Mouse (Mus musculus) liver, embryonic 11.5 days (tissue): Measurements from ENCODE around the gene Exoc2. TPM values are rescaled to one million over a fixed set of nuclear protein-coding genes. Genes with fewer than 3 reads are reported as not detected.

Experiments
- ATAC-seq: fragments of 200-750 bp; cut with Nextera tagmentation; replicated peaks from 2 replicates; pipeline ENCODE4 v1.8.0; 2017; ENCODE audit warnings: moderate number of reproducible peaks, mild to moderate bottlenecking, moderate TSS enrichment, moderate library complexity; ENCODE audit not compliant: low FRiP score
- DNase-seq: peaks from one replicate; pipeline ENCODE4 v3.0.0-alpha.2; 2017; ENCODE audit warnings: low spot score
- H3K27ac ChIP-seq: fragments of 300-500 bp; sonication (generic); 2 replicates; pipeline ENCODE4 v1.5.1; 2014; ENCODE audit warnings: mild to moderate bottlenecking, low read depth, low read length, control low read depth
- H3K27me3 ChIP-seq: fragments of 300-500 bp; sonication (generic); replicated peaks from 2 replicates; pipeline ENCODE4 v1.6.1; 2014; ENCODE audit warnings: low read length, mixed read lengths; ENCODE audit not compliant: control insufficient read depth, insufficient read depth
- H3K36me3 ChIP-seq: fragments of 300-500 bp; sonication (generic); 2 replicates; pipeline ENCODE4 v1.6.1; 2014; ENCODE audit warnings: mild to moderate bottlenecking, low read length, moderate library complexity, mixed read lengths; ENCODE audit not compliant: control insufficient read depth, insufficient read depth
- H3K4me1 ChIP-seq: fragments of 300-500 bp; sonication (generic); replicated peaks from 2 replicates; pipeline ENCODE4 v1.6.1; 2014; ENCODE audit warnings: low read length, mixed read lengths; ENCODE audit not compliant: control insufficient read depth, insufficient read depth
- H3K4me2 ChIP-seq: fragments of 300-500 bp; sonication (generic); 2 replicates; pipeline ENCODE4 v1.6.1; 2014; ENCODE audit warnings: mild to moderate bottlenecking, control low read depth, moderate library complexity
- H3K4me3 ChIP-seq: fragments of 300-500 bp; sonication (generic); 2 replicates; pipeline ENCODE4 v1.5.1; 2014; ENCODE audit warnings: low read depth, low read length, control low read depth
- H3K9ac ChIP-seq: fragments of 300-500 bp; sonication (generic); 2 replicates; pipeline ENCODE4 v1.6.1; 2014; ENCODE audit warnings: low read depth, low read length, control low read depth
- H3K9me3 ChIP-seq: fragments of 300-500 bp; sonication (generic); 2 replicates; pipeline ENCODE4 v1.6.1; 2016; ENCODE audit warnings: low read length, inconsistent platforms, mixed read lengths; ENCODE audit not compliant: control insufficient read depth
- WGBS: fragments of 180-500 bp; shearing (Covaris S2); extraction: QIAGEN DNeasy Blood & Tissue Kit; methylation state at CpG from one replicate; pipeline ENCODE4 v1.1.7; 2014; 5-methylcytosine and 5-hydroxymethylcytosine counted together
- polyA plus RNA-seq: library from polyadenylated mRNA; unstranded; fragments of >200 nt; fragmentation: Nextera tagmentation; extraction: Ambion mirVana; gene quantifications from 2 replicates; pipeline ENCODE4 v1.2.1, GENCODE M21; 2014

Gene Exoc2
- polyA plus RNA-seq, 1 experiment from 2014 or later = 28.4 TPM

GRCm38 (mm10) chr13:30793196-30793595, 180.7 kb downstream of the Exoc2 start:
- Histone ChIP-seq H3K36me3 (no peaks in the 10 kb centered on the region), H3K9me3 (no peaks in the 10 kb centered on the region), H3K27me3 (no peaks in the 10 kb centered on the region), H3K4me1 (no peaks in the 10 kb centered on the region), H3K4me2 (no peak overlapping the region), H3K27ac (no peak overlapping the region), H3K4me3 (no peak overlapping the region), H3K9ac (no peak overlapping the region)
- WGBS = 84% methylated on average over 4 of the region's 4 CpGs
- ATAC-seq (no peak), DNase-seq (no peak)

DNA sequence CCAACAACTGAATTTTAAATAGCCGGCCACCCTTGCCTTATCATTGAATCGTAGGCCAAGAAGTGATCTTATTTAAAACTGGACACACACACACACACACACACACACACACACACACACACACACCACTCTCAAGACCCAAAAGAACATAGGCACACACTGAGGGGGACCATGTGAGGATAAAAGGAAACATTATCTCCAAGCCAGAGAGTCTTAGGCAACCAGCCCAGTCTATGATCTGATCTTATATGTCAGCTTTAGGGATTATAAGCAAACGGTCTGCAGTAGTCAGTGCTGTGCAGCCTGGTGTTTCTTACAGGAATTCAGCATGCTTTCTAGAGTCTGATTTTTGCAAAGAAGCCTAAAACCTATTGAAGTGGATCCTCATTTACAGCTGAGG, 181.2 kb downstream of the Exoc2 start:
- Histone ChIP-seq H3K9me3 (no peaks in the 10 kb centered on the region), H3K27me3 (no peaks in the 10 kb centered on the region), H3K4me3 (no peak overlapping the region), H3K9ac (no peak overlapping the region), H3K27ac (no peak overlapping the region), H3K36me3 (no peaks in the 10 kb centered on the region), H3K4me2 (no peak overlapping the region), H3K4me1 (no peaks in the 10 kb centered on the region)
- DNase-seq (no peak), ATAC-seq (no peak)
- 69% methylated on average over 3 of the region's 3 CpGs for WGBS

DNA sequence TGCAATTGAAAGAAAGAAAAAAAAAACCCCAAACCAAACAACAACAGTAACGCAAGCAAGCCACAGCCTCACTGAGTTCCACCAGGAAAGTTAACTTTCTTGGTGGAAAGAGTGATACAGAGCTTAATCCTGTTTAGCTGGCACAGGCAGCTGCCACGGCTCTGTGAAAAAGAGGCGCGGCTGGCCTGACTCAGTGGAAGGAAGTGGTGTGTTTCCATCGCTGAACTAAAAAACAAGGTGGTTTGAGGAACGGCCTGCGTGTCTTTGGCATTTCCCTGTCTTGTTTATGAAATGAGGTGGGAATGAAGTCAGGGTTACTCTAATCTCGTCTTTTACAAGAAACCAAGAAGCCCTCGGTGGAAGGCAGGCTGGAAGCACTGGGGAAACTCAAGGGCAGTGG, 181.6 kb downstream of the Exoc2 start:
- no peaks in the 10 kb centered on the region for H3K36me3 ChIP-seq
- DNase-seq = no peak
- no peak overlapping the region for H3K27ac ChIP-seq
- no peak overlapping the region for H3K4me2 ChIP-seq
- no peak overlapping the region for H3K4me3 ChIP-seq
- no peaks in the 10 kb centered on the region for H3K27me3 ChIP-seq
- no peak for ATAC-seq
- H3K9me3 ChIP-seq = no peaks in the 10 kb centered on the region
- H3K4me1 ChIP-seq = no peaks in the 10 kb centered on the region
- H3K9ac ChIP-seq = no peak overlapping the region
- WGBS = 51% methylated on average over 9 of the region's 9 CpGs

GRCm38 (mm10) chr13:30790016-30790415, 183.9 kb downstream of the Exoc2 start:
- no peak overlapping the region for H3K4me2 ChIP-seq
- 74% methylated on average over 5 of the region's 5 CpGs for WGBS
- H3K9me3 ChIP-seq = no peaks in the 10 kb centered on the region
- no peak overlapping the region for H3K27ac ChIP-seq
- no peaks in the 10 kb centered on the region for H3K4me1 ChIP-seq
- no peaks in the 10 kb centered on the region for H3K27me3 ChIP-seq
- no peak for ATAC-seq
- no peak for DNase-seq
- no peak overlapping the region for H3K9ac ChIP-seq
- H3K36me3 ChIP-seq = no peaks in the 10 kb centered on the region
- no peak overlapping the region for H3K4me3 ChIP-seq

- DNase-seq (no peak), ATAC-seq (no peak)
- H3K4me2 ChIP-seq = no peak overlapping the region
- no peaks in the 10 kb centered on the region for H3K27me3 ChIP-seq
- no peaks in the 10 kb centered on the region for H3K9me3 ChIP-seq
- H3K4me3 ChIP-seq = no peak overlapping the region
- no peaks in the 10 kb centered on the region for H3K4me1 ChIP-seq
- no peaks in the 10 kb centered on the region for H3K36me3 ChIP-seq
- WGBS = 66% methylated on average over 3 of the region's 3 CpGs
- H3K9ac ChIP-seq = no peak overlapping the region
- no peak overlapping the region for H3K27ac ChIP-seq
Measured at GRCm38 (mm10) chr13:30788421-30788820, 185.5 kb downstream of the Exoc2 start.

DNA sequence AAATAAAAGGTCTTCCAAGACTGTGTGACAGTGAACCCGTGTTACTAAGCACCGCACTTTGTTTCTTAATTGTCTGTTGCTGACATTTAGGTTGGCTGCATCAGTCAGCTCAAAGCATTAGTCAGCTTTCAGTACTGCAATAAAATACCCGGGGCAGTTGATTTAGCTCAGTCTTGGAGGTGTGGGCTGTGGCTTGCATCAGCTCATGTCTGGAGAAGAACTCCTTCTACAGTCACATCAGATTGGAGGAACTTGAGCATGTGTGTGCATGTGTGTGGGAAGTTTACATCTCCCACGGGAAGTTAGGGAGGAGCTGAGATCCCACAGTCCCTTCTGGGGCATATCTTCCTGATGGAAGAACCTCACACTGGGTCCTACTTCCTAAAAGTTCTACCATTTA, 185.9 kb downstream of the Exoc2 start:
- Histone ChIP-seq H3K9me3 (no peaks in the 10 kb centered on the region), H3K27me3 (no peaks in the 10 kb centered on the region), H3K4me1 (no peaks in the 10 kb centered on the region), H3K36me3 (no peaks in the 10 kb centered on the region), H3K27ac (no peak overlapping the region), H3K4me2 (no peak overlapping the region), H3K9ac (no peak overlapping the region), H3K4me3 (no peak overlapping the region)
- 87% methylated on average over 4 of the region's 4 CpGs for WGBS
- ATAC-seq = no peak
- no peak for DNase-seq

GRCm38 (mm10) chr13:30787556-30787955, 186.3 kb downstream of the Exoc2 start:
- H3K27me3 ChIP-seq = no peaks in the 10 kb centered on the region
- no peaks in the 10 kb centered on the region for H3K9me3 ChIP-seq
- H3K4me2 ChIP-seq = no peak overlapping the region
- H3K4me3 ChIP-seq = no peak overlapping the region
- DNase-seq (no peak), ATAC-seq (no peak)
- H3K4me1 ChIP-seq = no peaks in the 10 kb centered on the region
- no peaks in the 10 kb centered on the region for H3K36me3 ChIP-seq
- WGBS = 76% methylated on average over 2 of the region's 2 CpGs
- H3K9ac ChIP-seq = no peak overlapping the region
- H3K27ac ChIP-seq = no peak overlapping the region

DNA sequence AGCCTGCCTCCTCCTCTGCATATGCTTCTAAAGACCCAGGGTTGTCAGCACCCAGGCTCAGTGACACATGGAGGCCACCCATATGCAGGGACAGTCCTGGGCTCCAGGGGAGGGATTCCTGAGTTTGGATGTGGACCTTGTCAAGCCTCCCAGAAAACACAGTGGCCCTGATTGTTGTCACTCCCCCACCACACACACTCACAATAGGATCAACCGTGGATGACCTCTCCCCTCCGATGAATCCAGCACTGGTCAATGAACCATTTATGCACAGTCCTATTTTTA, 186.9 kb downstream of the Exoc2 start:
- Histone ChIP-seq H3K27ac (no peak overlapping the region), H3K4me1 (no peaks in the 10 kb centered on the region), H3K27me3 (no peaks in the 10 kb centered on the region), H3K36me3 (no peaks in the 10 kb centered on the region), H3K9me3 (no peaks in the 10 kb centered on the region), H3K4me2 (no peak overlapping the region), H3K4me3 (no peak overlapping the region), H3K9ac (no peak overlapping the region)
- 78% methylated on average over 2 of the region's 2 CpGs for WGBS
- DNase-seq = no peak
- no peak for ATAC-seq

DNA sequence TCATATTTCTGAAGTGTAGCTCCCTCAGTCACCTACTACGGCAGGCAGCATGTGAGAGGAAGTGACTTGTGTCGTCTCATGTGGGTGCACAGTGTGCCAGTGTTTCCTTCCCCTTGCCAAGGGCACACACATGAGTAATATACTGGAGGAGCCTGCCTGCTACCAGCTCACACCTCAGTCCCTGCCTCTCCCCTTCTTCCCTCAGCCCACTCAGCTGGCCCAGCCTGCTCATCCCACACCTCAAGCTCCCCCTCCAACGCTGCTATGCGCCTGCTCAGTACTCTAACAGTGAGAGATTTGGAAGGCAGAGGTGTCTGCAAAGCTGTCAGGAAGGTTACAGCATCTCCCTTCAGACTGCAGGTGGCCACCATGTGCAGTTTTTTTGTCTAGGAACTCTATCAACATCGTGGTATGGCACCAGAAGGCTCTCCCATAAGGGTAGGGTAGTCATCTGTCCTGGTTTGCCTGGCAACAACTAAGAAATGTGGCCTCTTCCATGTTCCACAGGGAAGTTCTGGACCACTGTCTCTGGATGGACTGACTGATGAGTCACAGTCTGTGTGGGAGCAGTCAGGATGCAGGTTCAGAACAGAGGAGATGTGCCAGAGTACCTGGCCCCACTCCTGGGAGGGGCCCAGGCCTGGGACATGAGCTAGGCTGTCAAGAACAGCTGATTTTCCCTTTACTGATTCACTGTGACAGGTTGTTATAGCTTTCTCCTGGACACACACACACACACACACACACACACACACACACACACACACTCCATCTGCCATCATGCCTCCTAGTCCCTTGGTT, 187.5 kb downstream of the Exoc2 start:
- H3K36me3 ChIP-seq = no peaks in the 10 kb centered on the region
- H3K27ac ChIP-seq = no peak overlapping the region
- H3K9ac ChIP-seq = no peak overlapping the region
- ATAC-seq (no peak), DNase-seq (no peak)
- H3K27me3 ChIP-seq = no peaks in the 10 kb centered on the region
- no peaks in the 10 kb centered on the region for H3K9me3 ChIP-seq
- WGBS = 61% methylated on average over 5 of the region's 5 CpGs
- H3K4me3 ChIP-seq = no peak overlapping the region
- H3K4me2 ChIP-seq = no peak overlapping the region
- H3K4me1 ChIP-seq = no peaks in the 10 kb centered on the region
